Mouse (Mus musculus): ENCODE measurements around the gene Lmna.

The Lmna gene

GRCm38 (mm10) chr3:88539397-88539796 lies 29.6 kb upstream of the Lmna start:
- no peak for DNase-seq (ENCODE audit: low spot score in 2 of 2)

GRCm38 (mm10) chr3:88538271-88539145 lies 28.8 kb upstream of the Lmna start:
- no peak for DNase-seq (ENCODE audit: low spot score in 2 of 2)

GRCm38 (mm10) chr3:88537146-88537545 lies 27.4 kb upstream of the Lmna start:
- DNase-seq (ENCODE audit: low spot score in 2 of 2): no peak

GRCm38 (mm10) chr3:88536103-88536930 lies 26.6 kb upstream of the Lmna start:
- peak; percentile 75 to 81 for DNase-seq (ENCODE audit: low spot score in 2 of 2)

- DNase-seq (ENCODE audit: low spot score in 2 of 2): no peak
Measured at GRCm38 (mm10) chr3:88535527-88535926, 25.8 kb upstream of the Lmna start.

GRCm38 (mm10) chr3:88535005-88535404 lies 25.2 kb upstream of the Lmna start:
- DNase-seq (ENCODE audit: low spot score in 2 of 2): no peak

GRCm38 (mm10) chr3:88533706-88534105 lies 23.9 kb upstream of the Lmna start:
- no peak for DNase-seq (ENCODE audit: low spot score in 2 of 2)

GRCm38 (mm10) chr3:88532689-88533511 lies 23.1 kb upstream of the Lmna start:
- no peak for DNase-seq (ENCODE audit: low spot score in 2 of 2)

- DNase-seq (ENCODE audit: low spot score in 2 of 2): no peak
Measured at GRCm38 (mm10) chr3:88532299-88532674, 22.5 kb upstream of the Lmna start, which contains the start of gene Mex3a. Mex3a (plus strand) TSS chr3:88532395.

- DNase-seq (ENCODE audit: low spot score in 2 of 2): peak; percentile 93
Measured at GRCm38 (mm10) chr3:88531348-88532298, 21.9 kb upstream of the Lmna start.

- no peak for DNase-seq (ENCODE audit: low spot score in 2 of 2)
Measured at GRCm38 (mm10) chr3:88530082-88530864, 20.5 kb upstream of the Lmna start.

GRCm38 (mm10) chr3:88529204-88530000 lies 19.6 kb upstream of the Lmna start:
- DNase-seq (ENCODE audit: low spot score in 2 of 2): no peak

GRCm38 (mm10) chr3:88528646-88529045 lies 18.9 kb upstream of the Lmna start:
- no peak for DNase-seq (ENCODE audit: low spot score in 2 of 2)

- DNase-seq (ENCODE audit: low spot score in 2 of 2): no peak
Measured at GRCm38 (mm10) chr3:88527565-88527964, 17.8 kb upstream of the Lmna start.

- peak; percentile 87 to 88 for DNase-seq (ENCODE audit: low spot score in 2 of 2)
Measured at GRCm38 (mm10) chr3:88526157-88527131, 16.7 kb upstream of the Lmna start.

GRCm38 (mm10) chr3:88525021-88525420 lies 15.3 kb upstream of the Lmna start:
- DNase-seq (ENCODE audit: low spot score in 2 of 2): no peak

- no peak for DNase-seq (ENCODE audit: low spot score in 2 of 2)
Measured at GRCm38 (mm10) chr3:88523027-88523426, 13.3 kb upstream of the Lmna start.

All from right cerebral cortex, postnatal 10 days (tissue).